Mouse (Mus musculus): Measurements from ENCODE around the gene Serpinb2. TPM values are rescaled to one million over a fixed set of nuclear protein-coding genes. Genes with fewer than 3 reads are reported as not detected.
A peak's percentile ranks its signal among the peaks of the same experiment; 100 is the strongest.

Serpinb2 gene
- polyA plus RNA-seq (2015; fragmentation: Nextera tagmentation; extraction: Ambion mirVana) = 21.5 and 26.7 TPM in 2 replicates

GRCm38 (mm10) chr1:107511252-107511651 is at the start of gene Serpinb2:
Gene Serpinb2, plus strand, starts transcription at chr1:107511423.
- H3K4me3 ChIP-seq = no peak within 1 kb of the TSS
- no peaks in the 10 kb centered on the region for H3K27me3 ChIP-seq
- H3K36me3 ChIP-seq = no peaks in the 10 kb centered on the region
- no peak for ATAC-seq (ENCODE audit: insufficient number of reproducible peaks, low FRiP score, low TSS enrichment, low read depth)
- WGBS = 44% methylated on average over 5 of the region's 5 CpGs
- H3K4me1 ChIP-seq = no peaks in the 10 kb centered on the region
- H3K4me2 ChIP-seq = no peak within 1 kb of the TSS
- no peak within 1 kb of the TSS for H3K27ac ChIP-seq
- no peak within 1 kb of the TSS for H3K9ac ChIP-seq
- no peaks in the 10 kb centered on the region for H3K9me3 ChIP-seq

- no peak for ATAC-seq (ENCODE audit: insufficient number of reproducible peaks, low FRiP score, low TSS enrichment, low read depth)
- H3K27ac ChIP-seq = no peak overlapping the region
- no peak overlapping the region for H3K4me2 ChIP-seq
- H3K9me3 ChIP-seq = no peaks in the 10 kb centered on the region
- H3K4me3 ChIP-seq = no peak overlapping the region
- H3K9ac ChIP-seq = no peak overlapping the region
- no peaks in the 10 kb centered on the region for H3K36me3 ChIP-seq
- H3K4me1 ChIP-seq = no peaks in the 10 kb centered on the region
- no peaks in the 10 kb centered on the region for H3K27me3 ChIP-seq
Observed at GRCm38 (mm10) chr1:107479909-107480308, 31.3 kb upstream of the Serpinb2 start.

DNA sequence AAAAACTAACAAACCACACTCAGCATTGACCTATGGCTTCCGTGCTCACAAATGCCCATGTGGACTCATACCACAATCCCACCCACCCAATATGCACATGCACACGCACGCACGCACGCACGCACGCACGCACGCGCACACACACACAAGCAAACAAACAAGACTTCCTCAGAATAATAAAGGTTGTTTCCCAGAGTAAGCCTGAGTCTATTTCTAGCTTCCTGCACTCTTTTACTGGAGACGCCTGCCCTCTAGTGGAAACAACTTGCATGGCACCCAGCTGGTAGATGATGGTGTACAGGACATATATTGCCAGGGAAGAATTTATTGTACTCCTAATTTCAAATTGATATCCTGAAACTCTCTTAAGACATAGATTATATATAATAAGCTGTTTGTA is 29.8 kb upstream of the Serpinb2 start:
- Histone ChIP-seq H3K27ac (no peak overlapping the region), H3K9ac (no peak overlapping the region), H3K4me3 (no peak overlapping the region), H3K27me3 (no peaks in the 10 kb centered on the region), H3K4me1 (no peaks in the 10 kb centered on the region), H3K4me2 (no peak overlapping the region), H3K36me3 (no peaks in the 10 kb centered on the region), H3K9me3 (no peaks in the 10 kb centered on the region)
- no peak for ATAC-seq (ENCODE audit: insufficient number of reproducible peaks, low FRiP score, low TSS enrichment, low read depth)
- 28% methylated on average over 11 of the region's 11 CpGs for WGBS

DNA sequence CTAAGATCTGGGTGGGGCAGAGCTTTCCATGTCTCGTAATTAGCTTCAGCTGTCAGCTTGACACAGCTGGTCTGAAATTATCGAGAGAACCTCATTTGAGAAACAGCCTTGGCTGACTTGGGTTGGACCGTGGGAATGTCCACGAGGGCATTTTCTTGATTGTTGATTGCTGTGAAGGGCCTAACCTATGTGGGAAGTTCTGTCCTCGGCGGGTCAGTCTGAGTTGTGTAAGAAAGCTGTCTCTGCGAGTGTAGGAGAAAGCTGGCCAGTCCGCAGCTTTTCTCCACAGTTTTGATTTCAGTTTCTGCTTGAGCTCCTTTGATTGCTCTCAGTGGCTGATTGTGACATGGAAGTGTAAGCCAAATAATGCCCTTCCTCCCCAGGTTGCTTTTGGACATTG is 21.6 kb upstream of the Serpinb2 start:
- no peak overlapping the region for H3K4me3 ChIP-seq
- H3K4me1 ChIP-seq = no peaks in the 10 kb centered on the region
- H3K36me3 ChIP-seq = no peaks in the 10 kb centered on the region
- WGBS = 48% methylated on average over 8 of the region's 8 CpGs
- no peak overlapping the region for H3K9ac ChIP-seq
- no peak overlapping the region for H3K4me2 ChIP-seq
- no peaks in the 10 kb centered on the region for H3K9me3 ChIP-seq
- no peak overlapping the region for H3K27ac ChIP-seq
- H3K27me3 ChIP-seq = no peaks in the 10 kb centered on the region
- no peak for ATAC-seq (ENCODE audit: insufficient number of reproducible peaks, low FRiP score, low TSS enrichment, low read depth)

DNA sequence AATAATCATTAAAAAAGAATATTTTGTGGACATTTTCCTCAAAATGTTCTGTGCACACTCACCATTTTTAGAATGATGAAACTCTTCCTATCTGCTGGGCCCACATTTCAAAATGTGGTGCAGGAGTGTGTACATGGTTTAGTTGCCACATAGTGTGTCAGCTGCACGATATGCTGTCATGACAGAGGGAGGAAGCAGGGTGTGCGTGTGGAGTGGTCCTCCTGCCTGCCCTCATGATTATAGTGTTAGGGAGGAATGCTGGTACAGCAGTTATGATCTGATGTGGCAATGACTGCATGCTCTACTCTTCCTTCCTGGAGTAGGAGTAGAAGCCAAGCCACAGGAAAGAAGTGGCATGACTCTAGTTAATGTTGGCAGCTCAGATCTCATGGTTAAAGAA is 14.4 kb upstream of the Serpinb2 start:
- Histone ChIP-seq H3K4me2 (no peak overlapping the region), H3K9ac (no peak overlapping the region)

GRCm38 (mm10) chr1:107502025-107502424 is 9.2 kb upstream of the Serpinb2 start:
- Histone ChIP-seq H3K4me1 (no peaks in the 10 kb centered on the region), H3K27me3 (no peaks in the 10 kb centered on the region), H3K9ac (no peak overlapping the region), H3K36me3 (no peaks in the 10 kb centered on the region), H3K9me3 (no peaks in the 10 kb centered on the region), H3K4me2 (no peak overlapping the region), H3K4me3 (no peak overlapping the region), H3K27ac (no peak overlapping the region)
- ATAC-seq (ENCODE audit: insufficient number of reproducible peaks, low FRiP score, low TSS enrichment, low read depth) = no peak

More for the DNA sequence above, 14.4 kb upstream of the Serpinb2 start:
- ATAC-seq (ENCODE audit: insufficient number of reproducible peaks, low FRiP score, low TSS enrichment, low read depth) = no peak
- Histone ChIP-seq H3K4me3 (no peak overlapping the region), H3K27me3 (no peaks in the 10 kb centered on the region), H3K36me3 (no peaks in the 10 kb centered on the region), H3K9me3 (no peaks in the 10 kb centered on the region), H3K4me1 (no peaks in the 10 kb centered on the region), H3K27ac (no peak overlapping the region)
- WGBS = 75% methylated on average over 2 of the region's 2 CpGs

- H3K4me3 ChIP-seq = no peak overlapping the region
- no peaks in the 10 kb centered on the region for H3K4me1 ChIP-seq
- no peak overlapping the region for H3K4me2 ChIP-seq
- H3K27me3 ChIP-seq = no peaks in the 10 kb centered on the region
- ATAC-seq (ENCODE audit: insufficient number of reproducible peaks, low FRiP score, low TSS enrichment, low read depth) = no peak
- WGBS = 77% methylated on average over 3 of the region's 3 CpGs
- H3K9ac ChIP-seq = no peak overlapping the region
- no peak overlapping the region for H3K27ac ChIP-seq
- H3K9me3 ChIP-seq = no peaks in the 10 kb centered on the region
- no peaks in the 10 kb centered on the region for H3K36me3 ChIP-seq
Observed at GRCm38 (mm10) chr1:107503294-107503693, 7.9 kb upstream of the Serpinb2 start.

DNA sequence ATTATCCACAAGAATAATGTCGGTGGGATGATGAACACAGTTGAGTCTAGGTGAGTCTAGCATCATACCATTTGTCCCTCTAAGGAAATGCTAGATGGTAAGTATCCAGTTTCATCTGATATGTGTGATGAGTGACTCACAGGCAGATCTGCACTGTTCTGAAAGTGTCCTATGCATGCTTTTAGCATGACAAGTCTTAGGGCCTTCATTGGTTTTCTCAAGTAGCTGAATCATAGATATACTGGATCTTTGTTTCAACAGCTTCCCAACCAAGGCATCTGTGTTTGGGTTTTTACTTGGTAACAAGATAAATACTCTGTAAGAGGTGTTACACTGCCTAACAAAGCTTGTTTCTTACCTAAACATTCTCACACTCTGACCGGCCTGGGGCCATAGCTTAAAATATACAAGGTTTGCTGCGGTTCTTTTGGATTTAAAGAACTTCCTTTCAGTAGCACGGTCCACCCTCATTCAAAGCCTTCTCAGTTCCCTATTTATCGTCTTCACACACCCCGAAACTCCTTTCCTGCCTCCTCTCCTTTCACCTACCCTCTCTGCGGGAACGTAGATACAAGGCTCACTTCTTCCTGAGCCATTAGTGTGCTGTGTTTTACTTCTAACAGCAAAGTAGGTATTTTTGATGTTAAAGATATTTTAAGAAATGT is 5.2 kb upstream of the Serpinb2 start:
- no peak overlapping the region for H3K4me3 ChIP-seq

DNA sequence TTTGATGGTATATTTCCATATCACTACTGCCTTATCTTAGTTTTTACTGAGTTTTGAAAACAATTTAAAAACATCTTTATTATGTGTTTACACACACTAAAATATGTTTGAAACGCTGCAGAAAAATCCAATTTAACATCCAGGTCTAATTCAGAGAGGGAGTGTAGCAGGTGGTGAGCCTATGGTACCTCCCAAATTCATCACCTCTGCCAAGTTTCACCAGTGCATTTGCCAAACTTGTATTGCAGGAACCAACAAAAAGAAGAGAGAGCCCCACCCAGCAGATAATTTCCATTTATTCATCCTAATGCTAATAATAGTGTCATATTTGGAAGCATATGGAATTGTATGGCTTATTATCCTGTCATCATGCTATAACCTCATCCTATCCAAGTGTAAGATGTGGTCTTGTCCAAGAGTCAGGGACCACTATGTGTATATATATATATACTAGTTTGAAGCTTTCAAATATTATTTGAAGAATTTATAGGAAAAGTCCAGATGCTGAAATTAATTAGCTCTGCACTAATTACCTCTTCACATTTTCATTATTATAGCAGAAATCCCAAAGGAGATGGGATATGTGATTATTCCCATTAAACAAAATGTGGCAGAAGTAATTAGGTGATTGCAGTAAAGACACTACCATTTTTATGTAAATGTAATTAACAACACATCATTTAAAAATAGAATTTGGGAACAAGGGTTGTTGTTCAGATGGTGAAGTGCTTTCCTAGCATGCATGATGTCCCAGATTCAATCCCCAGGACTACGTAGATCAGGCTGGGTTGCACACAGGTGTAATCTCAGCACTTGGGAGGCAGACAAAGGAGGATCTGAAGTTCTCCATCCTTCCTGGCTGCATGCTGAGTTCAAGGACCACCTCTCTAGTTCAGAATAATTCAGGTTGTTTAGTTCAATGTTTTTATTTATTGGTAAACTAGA is 1.2 kb downstream of the Serpinb2 start:
- Histone ChIP-seq H3K27ac (no peak overlapping the region), H3K4me3 (no peak overlapping the region), H3K9ac (no peak overlapping the region), H3K9me3 (no peaks in the 10 kb centered on the region), H3K4me1 (no peaks in the 10 kb centered on the region), H3K36me3 (no peaks in the 10 kb centered on the region), H3K4me2 (no peak overlapping the region), H3K27me3 (no peaks in the 10 kb centered on the region)
- 64% methylated on average over 2 of the region's 2 CpGs for WGBS
- ATAC-seq (ENCODE audit: insufficient number of reproducible peaks, low FRiP score, low TSS enrichment, low read depth) = no peak

More for the DNA sequence above, 5.2 kb upstream of the Serpinb2 start:
- H3K36me3 ChIP-seq = no peaks in the 10 kb centered on the region
- no peaks in the 10 kb centered on the region for H3K9me3 ChIP-seq
- WGBS = 67% methylated on average over 8 of the region's 8 CpGs
- H3K27me3 ChIP-seq = no peaks in the 10 kb centered on the region
- H3K27ac ChIP-seq = peak overlapping the region; percentile 48; the same call in 1 of the 2 replicates
- no peaks in the 10 kb centered on the region for H3K4me1 ChIP-seq
- no peak overlapping the region for H3K9ac ChIP-seq
- ATAC-seq (ENCODE audit: insufficient number of reproducible peaks, low FRiP score, low TSS enrichment, low read depth) = no peak
- no peak overlapping the region for H3K4me2 ChIP-seq

- WGBS = 86% methylated on average over 1 of the region's 1 CpGs
- H3K9me3 ChIP-seq = no peaks in the 10 kb centered on the region
- H3K9ac ChIP-seq = no peak overlapping the region
- H3K27ac ChIP-seq = no peak overlapping the region
- H3K4me1 ChIP-seq = no peaks in the 10 kb centered on the region
- H3K4me2 ChIP-seq = no peak overlapping the region
- no peaks in the 10 kb centered on the region for H3K27me3 ChIP-seq
- H3K4me3 ChIP-seq = no peak overlapping the region
- no peaks in the 10 kb centered on the region for H3K36me3 ChIP-seq
- no peak for ATAC-seq (ENCODE audit: insufficient number of reproducible peaks, low FRiP score, low TSS enrichment, low read depth)
Observed at GRCm38 (mm10) chr1:107513530-107513929, 2.3 kb downstream of the Serpinb2 start.

DNA sequence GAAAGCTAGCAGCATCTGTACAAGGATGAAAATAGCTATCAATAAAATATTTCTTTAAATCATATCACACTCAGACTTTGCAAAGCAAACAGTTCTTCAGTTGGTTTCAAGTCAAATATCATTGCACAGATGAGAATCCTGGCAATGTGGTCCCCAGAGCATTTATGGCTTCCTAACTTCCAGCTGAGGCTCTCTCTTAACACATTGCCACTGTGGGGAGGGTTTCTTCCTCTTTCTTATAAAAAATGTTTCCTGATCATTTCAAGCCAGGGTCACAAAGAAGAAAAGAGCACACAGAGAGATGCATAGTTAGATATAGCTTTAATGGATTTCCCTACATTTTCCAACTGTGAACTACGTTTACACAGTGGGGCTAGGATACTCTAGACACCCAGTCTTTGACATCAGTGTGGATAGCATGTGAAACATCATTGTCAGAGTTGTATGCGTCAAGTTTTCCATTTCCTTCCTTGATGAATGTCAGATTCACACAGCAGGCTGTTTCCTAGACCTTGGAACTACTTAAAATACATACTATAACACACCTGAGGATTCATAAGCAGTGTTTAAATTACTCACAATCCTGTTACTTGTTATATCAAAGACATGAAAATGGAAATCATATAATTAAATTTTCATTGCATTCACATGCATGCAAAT is 4.7 kb downstream of the Serpinb2 start:
- ATAC-seq (ENCODE audit: insufficient number of reproducible peaks, low FRiP score, low TSS enrichment, low read depth) = no peak
- Histone ChIP-seq H3K27ac (no peak overlapping the region), H3K4me1 (no peaks in the 10 kb centered on the region), H3K4me3 (no peak overlapping the region), H3K4me2 (no peak overlapping the region), H3K36me3 (no peaks in the 10 kb centered on the region), H3K9ac (no peak overlapping the region), H3K27me3 (no peaks in the 10 kb centered on the region), H3K9me3 (no peaks in the 10 kb centered on the region)
- 59% methylated on average over 2 of the region's 2 CpGs for WGBS

GRCm38 (mm10) chr1:107525592-107525991 is 14.4 kb downstream of the Serpinb2 start:
- no peak overlapping the region for H3K4me3 ChIP-seq
- H3K9me3 ChIP-seq = no peaks in the 10 kb centered on the region
- no peak for ATAC-seq (ENCODE audit: insufficient number of reproducible peaks, low FRiP score, low TSS enrichment, low read depth)
- H3K4me1 ChIP-seq = no peaks in the 10 kb centered on the region
- no peaks in the 10 kb centered on the region for H3K27me3 ChIP-seq
- H3K36me3 ChIP-seq = no peaks in the 10 kb centered on the region
- H3K27ac ChIP-seq = no peak overlapping the region
- H3K4me2 ChIP-seq = no peak overlapping the region
- 61% methylated on average over 4 of the region's 4 CpGs for WGBS
- H3K9ac ChIP-seq = no peak overlapping the region
